In genomic region chr11:121392405-121392804, GRCm38 (mm10) we compare ENCODE assay signal across 1 mouse cellular context.
A peak's percentile ranks its signal among the peaks of the same experiment; 100 is the strongest.
TF ChIP-seq lines count a peak whose summit lies in the region.

No protein-coding gene starts in this region.

TF ChIP-seq in MEL, 35 proteins besides CTCF, POLR2A, EP300 and RAD21 (continued from another document):
- TF ChIP-seq GATA1 (IDR thresholded peaks at IDR 0.05; ENCODE audit: low read depth, low read length) (peak; percentile 67), RCOR1 (IDR thresholded peaks at IDR 0.05; ENCODE audit: low read depth, low read length) (peak; percentile 47; the same call in 1 of the 2 replicates), SMC3 (IDR thresholded peaks at IDR 0.05; ENCODE audit: low read depth, low read length) (no peak), ZNF384 (IDR thresholded peaks at IDR 0.05; ENCODE audit: low read depth, low read length) (no peak), ETS1 (IDR thresholded peaks at IDR 0.05; ENCODE audit: low read depth, low read length) (peak; percentile 55; the same call in 1 of the 2 replicates), TCF12 (IDR thresholded peaks at IDR 0.05; ENCODE audit: low read depth, low read length) (peak; percentile 79), JUND (IDR thresholded peaks at IDR 0.05; ENCODE audit: low read depth, low read length) (no peak)
TF ChIP-seq in MEL: peak in this region for 7.
